Mouse (Mus musculus) erythroblast, embryonic 14.5 days (primary cell): Measurements from ENCODE around the gene Pde4b. TPM values are rescaled to one million over a fixed set of nuclear protein-coding genes. Genes with fewer than 3 reads are reported as not detected.

Experiments
- H3K27me3 ChIP-seq: 2 replicates; pipeline ENCODE4 v1.6.1; 2012; ENCODE audit warnings: inconsistent platforms; ENCODE audit not compliant: control insufficient read depth
- H3K36me3 ChIP-seq: 2 replicates; pipeline ENCODE4 v1.6.1; 2012; ENCODE audit warnings: mild to moderate bottlenecking, inconsistent platforms; ENCODE audit not compliant: control insufficient read depth
- H3K4me1 ChIP-seq: 2 replicates; pipeline ENCODE4 v1.6.1; 2012; ENCODE audit warnings: inconsistent platforms; ENCODE audit not compliant: control insufficient read depth
- H3K4me3 ChIP-seq: replicated peaks from 2 replicates; pipeline ENCODE3; 2012; ENCODE audit warnings: moderate library complexity, mild to moderate bottlenecking, inconsistent platforms
- H3K9me3 ChIP-seq: 2 replicates; pipeline ENCODE4 v1.6.1; 2012; ENCODE audit warnings: low read length, inconsistent platforms, mixed read lengths; ENCODE audit not compliant: control insufficient read depth
- GATA1 ChIP-seq: IDR thresholded peaks from 2 replicates; pipeline ENCODE4 v1.6.1; 2012; ENCODE audit warnings: low read length, inconsistent platforms, mixed read lengths
- TAL1 ChIP-seq: IDR thresholded peaks from 3 replicates; pipeline ENCODE4 v1.6.1; 2012; ENCODE audit warnings: low read length, inconsistent platforms, mixed read lengths
- polyA plus RNA-seq: library from polyadenylated mRNA; stranded (reverse); fragments of >175 nt; gene quantifications from 2 replicates; pipeline ENCODE4 v1.2.3, GENCODE M21; 2012

The Pde4b gene
- polyA plus RNA-seq, 1 experiment, result 0.08 TPM

GRCm38 (mm10) chr4:102621120-102621519 is 533.8 kb downstream of the Pde4b start:
- Histone ChIP-seq H3K36me3 (no peaks in the 10 kb centered on the region), H3K4me1 (no peaks in the 10 kb centered on the region), H3K4me3 (no peak overlapping the region), H3K27me3 (no peaks in the 10 kb centered on the region), H3K9me3 (no peaks in the 10 kb centered on the region)
- no peak for TF ChIP-seq TAL1
- no peak for TF ChIP-seq GATA1

GRCm38 (mm10) chr4:102622977-102623376 is 535.6 kb downstream of the Pde4b start:
- no peaks in the 10 kb centered on the region for H3K27me3 ChIP-seq
- no peak overlapping the region for H3K4me3 ChIP-seq
- TF ChIP-seq TAL1 (no peak), GATA1 (no peak)
- H3K36me3 ChIP-seq, result no peaks in the 10 kb centered on the region
- no peaks in the 10 kb centered on the region for H3K9me3 ChIP-seq
- H3K4me1 ChIP-seq, result no peaks in the 10 kb centered on the region

GRCm38 (mm10) chr4:102623789-102624611 is 536.7 kb downstream of the Pde4b start:
- no peaks in the 10 kb centered on the region for H3K4me1 ChIP-seq
- TF ChIP-seq TAL1 (no peak), GATA1 (no peak)
- H3K4me3 ChIP-seq, result no peak overlapping the region
- H3K36me3 ChIP-seq, result no peaks in the 10 kb centered on the region
- no peaks in the 10 kb centered on the region for H3K27me3 ChIP-seq
- no peaks in the 10 kb centered on the region for H3K9me3 ChIP-seq

- Histone ChIP-seq H3K36me3 (no peaks in the 10 kb centered on the region), H3K9me3 (no peaks in the 10 kb centered on the region), H3K4me3 (no peak overlapping the region), H3K27me3 (no peaks in the 10 kb centered on the region), H3K4me1 (no peaks in the 10 kb centered on the region)
- TF ChIP-seq GATA1, result no peak
Measured at GRCm38 (mm10) chr4:102624937-102625336, 537.6 kb downstream of the Pde4b start.

- TF ChIP-seq TAL1 (no peak), GATA1 (no peak)
- Histone ChIP-seq H3K27me3 (no peaks in the 10 kb centered on the region), H3K4me3 (no peak overlapping the region), H3K4me1 (no peaks in the 10 kb centered on the region), H3K36me3 (no peaks in the 10 kb centered on the region), H3K9me3 (no peaks in the 10 kb centered on the region)
Measured at GRCm38 (mm10) chr4:102627799-102628198, 540.5 kb downstream of the Pde4b start.

GRCm38 (mm10) chr4:102629621-102630020 is 542.3 kb downstream of the Pde4b start:
- no peak overlapping the region for H3K4me3 ChIP-seq
- H3K27me3 ChIP-seq, result no peaks in the 10 kb centered on the region
- no peaks in the 10 kb centered on the region for H3K4me1 ChIP-seq
- TF ChIP-seq TAL1 (no peak), GATA1 (no peak)
- no peaks in the 10 kb centered on the region for H3K9me3 ChIP-seq
- no peaks in the 10 kb centered on the region for H3K36me3 ChIP-seq

GRCm38 (mm10) chr4:102630261-102630660 is 542.9 kb downstream of the Pde4b start:
- no peaks in the 10 kb centered on the region for H3K36me3 ChIP-seq
- no peaks in the 10 kb centered on the region for H3K4me1 ChIP-seq
- no peak overlapping the region for H3K4me3 ChIP-seq
- TF ChIP-seq GATA1, result no peak
- TF ChIP-seq TAL1, result no peak
- H3K27me3 ChIP-seq, result peaks cover 1% of the 10 kb centered on the region; the same call in 1 of the 2 replicates
- H3K9me3 ChIP-seq, result no peaks in the 10 kb centered on the region

- no peaks in the 10 kb centered on the region for H3K36me3 ChIP-seq
- H3K4me1 ChIP-seq, result no peaks in the 10 kb centered on the region
- H3K9me3 ChIP-seq, result no peaks in the 10 kb centered on the region
- TF ChIP-seq GATA1 (no peak), TAL1 (no peak)
- H3K27me3 ChIP-seq, result peaks cover 2% of the 10 kb centered on the region; the same call in 1 of the 2 replicates
- no peak overlapping the region for H3K4me3 ChIP-seq
Measured at GRCm38 (mm10) chr4:102631624-102632023, 544.3 kb downstream of the Pde4b start.

- H3K9me3 ChIP-seq, result no peaks in the 10 kb centered on the region
- H3K27me3 ChIP-seq, result peaks cover 2% of the 10 kb centered on the region; the same call in 1 of the 2 replicates
- no peak overlapping the region for H3K4me3 ChIP-seq
- TF ChIP-seq TAL1 (no peak), GATA1 (no peak)
- H3K36me3 ChIP-seq, result no peaks in the 10 kb centered on the region
- no peaks in the 10 kb centered on the region for H3K4me1 ChIP-seq
Measured at GRCm38 (mm10) chr4:102633241-102633640, 545.9 kb downstream of the Pde4b start.

GRCm38 (mm10) chr4:102635258-102635657 is 547.9 kb downstream of the Pde4b start:
- H3K4me1 ChIP-seq, result no peaks in the 10 kb centered on the region
- no peak overlapping the region for H3K4me3 ChIP-seq
- TF ChIP-seq TAL1 (no peak), GATA1 (no peak)
- peaks cover 2% of the 10 kb centered on the region; the same call in 1 of the 2 replicates for H3K27me3 ChIP-seq
- no peaks in the 10 kb centered on the region for H3K36me3 ChIP-seq
- H3K9me3 ChIP-seq, result no peaks in the 10 kb centered on the region
